Mouse (Mus musculus) ovary, postnatal 14 days (tissue): ENCODE data around the gene Pold2.

Experiments
- DNase-seq: peaks from one replicate; pipeline ENCODE4 v3.0.0; 2022; ENCODE audit warnings: low spot score

The Pold2 gene

GRCm38 (mm10) chr11:5877921-5878526 is at the start of gene Pold2:
TSS of gene Pold2 (minus strand) at chr11:5878292.
- peak; percentile 92 for DNase-seq

GRCm38 (mm10) chr11:5926696-5927220 is 48.7 kb upstream of the Pold2 start:
- no peak for DNase-seq

- DNase-seq = no peak
Observed at GRCm38 (mm10) chr11:5924699-5925098, 46.6 kb upstream of the Pold2 start.

GRCm38 (mm10) chr11:5920323-5920960 is 42.4 kb upstream of the Pold2 start:
- DNase-seq = no peak

GRCm38 (mm10) chr11:5919606-5920005 is 41.5 kb upstream of the Pold2 start:
- DNase-seq = no peak

- DNase-seq = no peak
Observed at GRCm38 (mm10) chr11:5918111-5918510, 40.0 kb upstream of the Pold2 start.

- no peak for DNase-seq
Observed at GRCm38 (mm10) chr11:5916178-5916548, 38.1 kb upstream of the Pold2 start.

GRCm38 (mm10) chr11:5915429-5916177 is 37.5 kb upstream of the Pold2 start:
- DNase-seq = no peak

GRCm38 (mm10) chr11:5914940-5915339 is 36.8 kb upstream of the Pold2 start:
- no peak for DNase-seq

- no peak for DNase-seq
Observed at GRCm38 (mm10) chr11:5913936-5914335, 35.8 kb upstream of the Pold2 start.

- DNase-seq = no peak
Observed at GRCm38 (mm10) chr11:5913256-5913655, 35.2 kb upstream of the Pold2 start.

- DNase-seq = peak; percentile 58
Observed at GRCm38 (mm10) chr11:5912635-5913034, 34.5 kb upstream of the Pold2 start.

- DNase-seq = no peak
Observed at GRCm38 (mm10) chr11:5908642-5909041, 30.6 kb upstream of the Pold2 start.

GRCm38 (mm10) chr11:5907096-5907495 is 29.0 kb upstream of the Pold2 start:
- DNase-seq = no peak

- no peak for DNase-seq
Observed at GRCm38 (mm10) chr11:5905778-5906518, 27.9 kb upstream of the Pold2 start.

- no peak for DNase-seq
Observed at GRCm38 (mm10) chr11:5904871-5905270, 26.8 kb upstream of the Pold2 start.

- DNase-seq = no peak
Observed at GRCm38 (mm10) chr11:5904357-5904756, 26.3 kb upstream of the Pold2 start.

- DNase-seq = no peak
Observed at GRCm38 (mm10) chr11:5903844-5904243, 25.8 kb upstream of the Pold2 start.

GRCm38 (mm10) chr11:5902390-5902789 is 24.3 kb upstream of the Pold2 start:
- no peak for DNase-seq

- DNase-seq = no peak
Observed at GRCm38 (mm10) chr11:5901950-5902349, 23.9 kb upstream of the Pold2 start.

- no peak for DNase-seq
Observed at GRCm38 (mm10) chr11:5901320-5901719, 23.2 kb upstream of the Pold2 start.

- DNase-seq = no peak
Observed at GRCm38 (mm10) chr11:5899286-5899685, 21.2 kb upstream of the Pold2 start.
